Mouse (Mus musculus) T-cell, adult 2 months (primary cell): ENCODE data around the gene Rps26.
A peak's percentile ranks its signal among the peaks of the same experiment; 100 is the strongest.

Experiments
- DNase-seq: peaks from one replicate; pipeline ENCODE4 v3.0.0; 2022; ENCODE audit warnings: low spot score

The Rps26 gene

GRCm38 (mm10) chr10:128606483-128606882 lies 20.1 kb downstream of the Rps26 start:
- no peak for DNase-seq

DNA sequence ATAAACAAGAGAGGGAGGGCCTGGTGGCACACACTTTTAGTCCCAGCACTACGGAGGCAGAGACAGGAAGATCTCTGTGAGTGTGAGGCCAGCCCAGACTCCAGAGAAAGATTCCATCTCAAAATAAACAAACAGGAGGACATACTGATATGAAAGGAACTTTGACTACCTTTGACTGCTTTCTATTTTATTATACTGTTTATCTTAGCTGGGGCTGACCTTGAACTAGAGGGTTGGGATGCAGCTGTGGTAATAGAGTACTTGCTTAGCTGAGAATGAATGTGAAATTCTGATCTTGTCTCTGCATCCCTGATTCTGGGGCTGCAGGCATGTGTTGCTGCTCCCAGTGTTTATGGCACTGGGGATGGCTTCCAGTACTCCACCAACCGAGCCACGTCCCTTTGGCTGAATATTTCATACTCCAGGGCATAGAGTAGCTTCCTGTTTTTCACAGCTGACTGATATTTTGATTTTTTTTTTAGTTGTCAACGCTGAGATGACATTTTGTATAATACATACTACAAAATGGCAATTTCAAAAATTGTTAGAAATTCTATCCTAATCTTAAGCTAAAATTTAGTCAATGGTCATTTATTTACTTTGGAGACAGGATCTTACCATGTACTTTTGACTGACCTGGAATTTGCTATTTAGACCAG lies 23.9 kb downstream of the Rps26 start:
- no peak for DNase-seq

DNA sequence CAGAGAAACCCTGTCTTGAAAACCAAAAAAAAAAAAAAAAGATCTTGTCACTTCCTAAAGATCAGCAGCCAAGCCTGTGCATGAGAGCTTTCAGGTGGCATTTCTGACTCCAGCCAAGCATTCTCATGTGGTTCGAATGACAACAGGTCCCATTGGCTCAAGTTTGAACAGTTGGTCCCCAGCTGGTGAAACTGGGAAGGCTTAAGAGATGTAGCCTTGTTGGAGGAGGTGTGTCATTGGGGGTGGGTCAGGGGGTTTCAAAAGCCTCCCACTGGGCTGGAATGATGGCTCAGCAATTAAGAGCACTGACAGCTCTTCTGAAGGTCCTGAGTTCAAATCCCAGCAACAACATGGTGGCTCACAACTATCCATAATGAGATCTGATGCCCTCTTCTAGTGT lies 25.0 kb downstream of the Rps26 start:
- DNase-seq: no peak

GRCm38 (mm10) chr10:128598476-128598875 lies 28.1 kb downstream of the Rps26 start:
- DNase-seq: no peak

DNA sequence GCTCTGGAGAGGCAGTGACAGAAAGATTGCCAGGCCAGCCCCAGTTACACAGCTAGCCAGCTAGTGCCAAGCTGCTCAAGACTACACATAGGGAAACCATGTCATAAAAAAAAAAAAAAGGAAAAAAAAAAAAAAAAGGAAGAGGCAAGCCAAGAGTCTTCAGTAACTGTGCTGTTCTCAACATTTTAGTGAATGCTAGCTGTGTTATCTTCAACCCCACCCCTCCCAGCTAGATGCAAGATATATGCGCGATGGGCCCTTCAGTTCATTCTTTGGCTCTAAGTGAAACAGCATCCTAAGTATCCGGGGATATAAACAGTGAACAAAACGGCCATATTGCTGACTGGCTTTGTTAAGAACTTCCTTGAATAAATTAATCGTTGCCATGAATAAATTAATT lies 33.8 kb downstream of the Rps26 start:
- no peak for DNase-seq

GRCm38 (mm10) chr10:128591436-128591835 lies 35.1 kb downstream of the Rps26 start:
- no peak for DNase-seq

DNA sequence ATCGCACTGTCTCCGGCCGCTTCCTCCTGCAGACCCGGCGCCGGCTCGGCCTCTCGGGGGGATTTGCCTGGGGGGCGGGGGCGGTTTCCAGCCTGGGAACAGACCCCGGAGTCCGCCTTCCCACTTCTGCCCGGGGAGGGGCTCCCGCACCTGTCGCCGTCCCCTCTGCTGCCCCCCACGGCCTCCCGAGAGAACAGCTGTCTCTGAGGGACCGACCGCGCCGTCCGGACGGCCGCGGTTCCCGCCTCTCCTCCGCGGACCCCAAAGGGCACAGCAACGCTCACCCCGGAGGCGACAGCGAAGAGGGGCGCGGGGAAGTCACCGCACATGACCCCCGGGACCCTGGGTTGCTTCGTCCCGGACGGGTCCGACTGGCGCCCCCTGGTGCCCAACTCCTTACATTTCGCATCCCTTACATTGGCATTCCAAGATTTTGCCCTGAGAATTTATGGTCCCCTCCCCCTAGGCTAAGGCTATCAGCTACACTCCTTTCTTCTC lies 36.3 kb downstream of the Rps26 start:
- DNase-seq: peak; percentile 12

- DNase-seq: peak; percentile 25
Observed at GRCm38 (mm10) chr10:128589464-128590192, 36.9 kb downstream of the Rps26 start, which contains the start of gene Erbb3. Erbb3 (minus strand) TSS chr10:128589652.

DNA sequence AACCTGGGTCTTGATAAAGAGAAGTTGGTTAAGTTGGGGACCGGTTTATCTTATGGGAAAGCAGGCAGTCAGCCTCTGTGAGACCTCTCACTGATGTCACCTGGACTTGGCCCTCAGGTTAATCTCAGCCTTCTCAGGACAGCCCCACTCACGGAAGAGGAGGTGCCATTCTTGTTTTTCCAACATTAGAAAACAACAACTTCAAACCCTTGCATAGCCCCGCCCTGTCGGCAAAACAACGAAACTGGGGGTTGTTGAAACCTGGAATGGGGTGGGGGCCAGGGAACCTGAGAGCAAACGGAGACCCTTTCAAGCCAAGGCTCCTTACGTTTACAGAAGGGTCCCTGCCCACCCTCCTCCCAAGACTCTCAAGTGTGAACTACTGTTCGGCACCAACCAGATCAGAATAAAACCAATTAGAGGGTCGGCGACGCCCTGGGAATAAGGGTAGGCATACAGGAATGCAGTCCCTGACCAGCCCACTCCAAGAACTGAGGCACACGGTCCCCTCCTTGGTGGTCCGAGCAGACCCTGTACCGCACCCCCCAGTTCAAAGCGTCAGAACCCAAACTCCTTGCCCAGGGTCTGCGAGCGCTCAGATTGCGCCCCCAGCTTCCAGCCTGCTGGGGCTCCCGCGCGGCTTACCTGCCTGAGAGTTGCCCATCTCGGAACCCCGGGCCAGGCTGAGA lies 37.6 kb downstream of the Rps26 start:
- no peak for DNase-seq

GRCm38 (mm10) chr10:128588136-128588535 lies 38.4 kb downstream of the Rps26 start:
- no peak for DNase-seq

DNA sequence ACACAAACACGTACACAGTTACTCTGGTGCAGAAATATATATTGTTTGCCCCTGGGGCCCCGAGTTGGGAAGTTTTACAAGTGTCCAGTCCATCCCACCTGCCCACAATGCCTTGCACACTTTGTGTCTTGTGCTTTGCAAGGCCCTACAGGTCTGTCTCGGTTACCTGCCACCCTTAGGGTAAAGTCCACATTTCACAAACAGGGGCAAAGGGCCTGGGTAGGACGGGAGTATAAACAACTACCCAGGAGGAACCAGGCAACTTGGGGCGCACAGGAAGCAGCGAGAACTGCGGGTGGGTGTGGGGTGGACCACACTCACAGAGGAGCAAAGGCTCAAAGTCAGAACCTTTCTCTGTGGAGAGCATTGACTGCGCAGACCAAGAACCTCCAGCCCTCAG lies 38.9 kb downstream of the Rps26 start:
- DNase-seq: no peak

DNA sequence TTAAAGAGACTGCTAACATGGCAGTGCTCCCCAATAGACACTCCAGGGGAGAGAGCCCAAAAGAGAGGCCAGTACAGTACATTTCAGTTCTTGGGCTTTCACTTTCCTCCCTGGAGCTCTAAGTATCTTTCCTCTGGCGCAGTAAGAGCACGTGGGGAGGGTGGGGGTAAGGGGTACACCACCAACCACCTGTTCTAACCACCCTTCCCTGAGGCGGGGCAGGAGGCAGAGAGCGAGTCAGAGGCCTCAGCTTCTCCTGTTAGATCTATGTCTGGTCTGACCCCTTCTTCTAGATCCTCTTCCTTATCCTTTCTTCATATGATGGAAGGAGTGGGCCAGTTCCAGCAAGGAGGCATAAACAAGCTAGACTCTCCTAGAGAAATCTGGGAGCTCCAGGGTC lies 39.4 kb downstream of the Rps26 start:
- DNase-seq: no peak

GRCm38 (mm10) chr10:128586546-128586945 lies 40.0 kb downstream of the Rps26 start:
- no peak for DNase-seq

GRCm38 (mm10) chr10:128584386-128584785 lies 42.2 kb downstream of the Rps26 start:
- DNase-seq: no peak

- no peak for DNase-seq
Observed at GRCm38 (mm10) chr10:128583644-128584043, 42.9 kb downstream of the Rps26 start.

DNA sequence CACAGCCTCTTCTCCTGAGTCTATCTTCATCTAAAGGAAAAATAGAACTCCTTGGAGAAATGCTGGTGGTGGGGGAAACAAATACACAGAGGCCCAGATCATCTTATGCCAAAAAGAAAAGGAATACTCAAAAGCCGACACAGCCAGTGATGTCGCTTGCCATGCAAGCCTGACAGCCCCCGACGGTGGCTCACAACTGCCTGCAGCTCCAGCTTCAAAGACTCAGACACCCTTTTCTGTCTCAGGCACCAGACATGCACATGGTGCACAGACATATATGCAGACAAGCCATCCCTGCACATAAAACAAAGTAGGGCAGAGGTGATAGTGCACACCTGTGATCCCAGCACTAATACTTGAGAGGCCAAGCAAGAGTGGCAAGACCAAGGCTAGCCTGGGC lies 46.8 kb downstream of the Rps26 start:
- no peak for DNase-seq

GRCm38 (mm10) chr10:128579298-128579697 lies 47.2 kb downstream of the Rps26 start:
- no peak for DNase-seq

DNA sequence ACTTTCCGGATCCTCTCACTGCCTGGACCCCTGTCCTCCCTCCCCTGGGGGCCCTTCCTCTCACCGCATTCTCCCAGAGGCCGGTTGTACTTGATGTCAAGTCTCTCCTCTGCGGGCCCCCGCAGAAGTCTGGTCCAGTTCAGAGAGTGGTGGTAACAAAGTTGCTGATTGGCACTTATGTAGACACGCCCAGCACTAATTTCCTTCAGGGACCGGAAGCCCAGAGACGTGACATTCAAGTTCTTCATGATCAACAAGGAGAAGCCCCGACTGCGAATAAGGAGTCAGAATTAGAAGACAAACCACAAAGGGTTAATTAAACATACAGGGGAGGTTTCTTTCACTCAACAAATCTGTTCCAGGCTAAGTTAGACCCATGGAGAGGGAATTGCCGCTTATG lies 48.2 kb downstream of the Rps26 start:
- no peak for DNase-seq

GRCm38 (mm10) chr10:128575063-128575462 lies 51.5 kb downstream of the Rps26 start:
- no peak for DNase-seq
